Mouse (Mus musculus): ENCODE measurements around the gene Dctpp1. TPM values are rescaled to one million over a fixed set of nuclear protein-coding genes. Genes with fewer than 3 reads are reported as not detected.

The Dctpp1 gene
- polyA plus RNA-seq, 1 experiment from 2014 or later = 130 TPM

DNA sequence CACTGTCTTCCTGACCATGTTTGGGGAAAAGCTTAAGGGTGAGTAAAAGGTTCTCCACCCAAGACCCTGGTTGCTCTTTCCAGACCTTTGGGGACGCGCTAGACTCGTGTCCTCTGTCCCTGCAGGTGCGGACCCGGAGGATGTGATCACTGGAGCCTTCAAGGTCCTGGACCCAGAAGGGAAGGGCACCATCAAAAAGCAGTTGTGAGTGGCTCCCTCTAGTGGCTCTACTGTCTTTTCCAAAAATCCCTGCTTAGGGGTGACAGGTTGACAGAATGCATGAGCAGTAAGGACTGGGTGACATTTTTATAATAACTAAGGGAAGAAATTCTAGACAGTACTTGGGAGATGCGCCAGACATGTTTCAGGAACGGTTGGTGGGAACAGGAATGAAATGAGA is 47.0 kb downstream of the Dctpp1 start:
- ATAC-seq (ENCODE audit: low FRiP score, low read depth) = no peak
- H3K36me3 ChIP-seq = no peaks in the 10 kb centered on the region
- H3K9ac ChIP-seq = no peak overlapping the region
- no peaks in the 10 kb centered on the region for H3K9me3 ChIP-seq
- no peak overlapping the region for H3K27ac ChIP-seq
- no peak overlapping the region for H3K4me2 ChIP-seq (replicated peaks)
- WGBS = 38% methylated on average over 7 of the region's 7 CpGs
- H3K4me3 ChIP-seq = no peak overlapping the region
- 0 out of 2 replicates have a peak, but pooled peaks cover 13% of the 10 kb centered on the region for H3K27me3 ChIP-seq (replicated peaks)
- peaks cover 6% of the 10 kb centered on the region for H3K4me1 ChIP-seq

DNA sequence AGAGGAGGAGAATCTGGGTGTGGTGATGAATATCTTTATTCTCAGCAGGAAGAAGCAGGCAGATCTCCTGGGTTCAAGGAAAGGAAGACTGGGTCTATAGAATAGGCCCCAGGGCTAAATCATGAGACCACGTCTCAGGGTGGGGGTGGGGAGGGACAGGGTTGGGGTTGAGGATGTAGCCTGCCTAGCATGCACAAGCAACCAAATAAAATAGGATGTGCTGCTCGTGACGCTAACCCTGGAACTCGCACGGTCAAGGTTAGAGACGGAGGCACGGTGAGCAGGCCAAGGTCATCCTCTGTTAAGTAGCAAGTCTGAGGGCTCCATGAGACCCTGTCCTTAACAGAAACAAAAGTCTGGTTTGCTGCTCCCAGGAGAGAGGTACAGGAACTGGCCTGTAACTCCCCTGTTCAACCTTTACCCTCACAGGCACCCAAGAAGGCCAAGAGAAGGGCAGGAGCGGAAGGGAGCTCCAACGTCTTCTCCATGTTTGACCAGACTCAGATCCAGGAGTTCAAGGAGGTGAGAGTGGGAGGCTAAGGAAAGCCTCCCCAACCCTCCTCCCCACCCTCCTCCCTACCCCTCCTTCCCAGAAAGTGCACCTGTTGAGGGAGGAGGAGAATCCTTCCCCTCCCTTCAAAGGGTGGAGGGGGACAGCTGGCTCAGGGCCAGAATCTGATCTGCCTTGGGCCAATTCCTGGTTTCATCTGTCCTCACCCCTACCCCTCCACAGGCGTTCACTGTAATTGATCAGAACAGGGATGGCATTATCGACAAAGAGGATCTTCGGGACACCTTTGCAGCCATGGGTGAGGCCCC is 47.9 kb downstream of the Dctpp1 start:
- H3K4me1 ChIP-seq = peaks cover 6% of the 10 kb centered on the region
- H3K4me2 ChIP-seq (replicated peaks) = no peak overlapping the region
- 0 out of 2 replicates have a peak, but pooled peaks cover 13% of the 10 kb centered on the region for H3K27me3 ChIP-seq (replicated peaks)
- no peaks in the 10 kb centered on the region for H3K9me3 ChIP-seq
- ATAC-seq (ENCODE audit: low FRiP score, low read depth) = no peak
- 92% methylated on average over 12 of the region's 12 CpGs for WGBS
- H3K27ac ChIP-seq = no peak overlapping the region
- no peak overlapping the region for H3K4me3 ChIP-seq
- no peaks in the 10 kb centered on the region for H3K36me3 ChIP-seq
- H3K9ac ChIP-seq = no peak overlapping the region

GRCm38 (mm10) chr7:127211014-127211745 is 49.3 kb downstream of the Dctpp1 start:
- Histone ChIP-seq H3K36me3 (no peaks in the 10 kb centered on the region), H3K9me3 (no peaks in the 10 kb centered on the region), H3K4me3 (no peak overlapping the region), H3K4me2 (replicated peaks) (no peak overlapping the region), H3K27me3 (replicated peaks) (0 out of 2 replicates have a peak, but pooled peaks cover 13% of the 10 kb centered on the region), H3K9ac (no peak overlapping the region), H3K4me1 (peaks cover 18% of the 10 kb centered on the region), H3K27ac (no peak overlapping the region)
- ATAC-seq (ENCODE audit: low FRiP score, low read depth) = no peak
- WGBS = 75% methylated on average over 5 of the region's 5 CpGs

DNA sequence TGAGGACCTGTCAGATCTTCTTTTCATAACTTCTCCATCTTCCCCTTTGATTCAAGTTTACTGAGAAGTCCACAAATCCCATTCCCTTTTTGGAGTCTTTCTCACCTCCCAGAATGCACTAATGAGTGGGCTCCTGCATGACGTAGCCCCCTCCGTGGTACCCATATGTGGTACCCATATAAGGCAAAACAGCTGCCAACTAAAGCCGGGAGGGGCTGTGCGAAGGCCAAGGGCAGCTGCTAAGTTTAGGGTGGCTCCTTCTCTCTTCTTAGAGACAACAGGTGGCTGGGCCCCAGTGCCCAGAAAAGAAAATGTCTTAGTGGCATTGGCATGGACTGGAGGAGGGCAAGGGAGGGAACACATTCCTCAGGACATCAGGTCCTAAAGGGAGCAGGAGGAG is 50.2 kb downstream of the Dctpp1 start:
- Histone ChIP-seq H3K4me3 (no peak overlapping the region), H3K9ac (no peak overlapping the region), H3K27ac (no peak overlapping the region), H3K9me3 (no peaks in the 10 kb centered on the region), H3K27me3 (replicated peaks) (0 out of 2 replicates have a peak, but pooled peaks cover 13% of the 10 kb centered on the region), H3K4me1 (peaks cover 22% of the 10 kb centered on the region), H3K36me3 (no peaks in the 10 kb centered on the region), H3K4me2 (replicated peaks) (no peak overlapping the region)
- 92% methylated on average over 4 of the region's 4 CpGs for WGBS
- no peak for ATAC-seq (ENCODE audit: low FRiP score, low read depth)

- Histone ChIP-seq H3K27me3 (replicated peaks) (0 out of 2 replicates have a peak, but pooled peaks cover 13% of the 10 kb centered on the region), H3K4me3 (no peak overlapping the region), H3K9ac (no peak overlapping the region), H3K4me2 (replicated peaks) (peak overlapping the region; percentile 100; the same call in 1 of the 2 replicates), H3K27ac (no peak overlapping the region), H3K4me1 (peaks cover 26% of the 10 kb centered on the region), H3K9me3 (no peaks in the 10 kb centered on the region), H3K36me3 (peaks cover 3% of the 10 kb centered on the region; the same call in 1 of the 2 replicates)
- ATAC-seq (ENCODE audit: low FRiP score, low read depth) = no peak
- WGBS = 80% methylated on average over 5 of the region's 5 CpGs
Measured at GRCm38 (mm10) chr7:127209851-127210250, 50.7 kb downstream of the Dctpp1 start.

DNA sequence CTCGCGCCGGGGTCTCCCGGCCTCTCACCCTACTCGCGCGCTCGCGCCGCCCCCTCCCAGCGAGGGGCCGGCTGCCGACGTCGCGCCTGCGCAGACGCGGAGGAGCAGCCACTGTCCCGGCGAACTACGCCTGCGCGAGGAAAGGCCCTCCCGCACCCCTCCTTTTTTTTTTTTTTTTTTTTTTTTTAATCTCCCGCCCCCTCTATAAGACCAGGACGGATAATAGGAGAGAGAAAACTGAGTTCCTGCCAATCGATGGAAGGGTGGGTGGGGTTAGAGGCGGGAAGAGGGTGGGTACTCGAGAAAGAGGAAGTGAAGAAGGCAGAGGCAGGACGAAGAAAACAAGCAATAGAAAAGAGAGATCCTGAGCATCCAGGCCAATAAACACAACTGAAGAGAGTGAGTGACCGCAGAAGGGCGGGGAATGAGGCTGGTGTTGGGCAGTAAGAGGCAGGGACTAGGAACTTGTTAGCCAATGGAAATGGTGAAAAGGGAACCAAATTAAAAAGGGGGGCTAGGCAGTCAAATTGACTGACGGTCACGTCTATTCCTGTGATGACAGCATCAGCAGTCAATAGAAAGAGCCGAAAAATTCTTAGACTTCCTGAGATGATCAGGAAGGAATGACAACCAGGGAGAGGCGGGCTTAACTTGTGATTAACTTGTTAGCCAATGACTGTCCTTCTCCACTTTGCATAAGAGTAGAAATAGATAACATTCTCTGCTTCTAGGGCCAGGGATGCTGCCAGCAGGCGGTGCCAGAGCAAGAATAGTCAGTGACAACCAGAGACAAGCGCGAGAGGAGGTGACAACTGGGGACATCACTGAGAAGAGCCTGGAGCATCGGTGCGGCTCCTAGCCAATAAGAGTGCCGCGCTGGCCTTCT is 51.7 kb downstream of the Dctpp1 start, which contains the start of gene Mylpf:
TSS of gene Mylpf (plus strand) at position 338 of the 886 bp plus-strand sequence.
- Histone ChIP-seq H3K9ac (peak within 1 kb of the TSS; percentile 95), H3K4me2 (replicated peaks) (peak within 1 kb of the TSS; percentile 100), H3K4me1 (peaks cover 26% of the 10 kb centered on the region), H3K4me3 (peak within 1 kb of the TSS; percentile 96), H3K36me3 (peaks cover 3% of the 10 kb centered on the region; the same call in 1 of the 2 replicates), H3K27me3 (replicated peaks) (0 out of 2 replicates have a peak, but pooled peaks cover 4% of the 10 kb centered on the region), H3K9me3 (no peaks in the 10 kb centered on the region), H3K27ac (peak within 1 kb of the TSS; percentile 57)
- WGBS = 0% methylated on average over 44 of the region's 44 CpGs
- ATAC-seq (ENCODE audit: low FRiP score, low read depth) = peak; percentile 93

- WGBS = 1% methylated on average over 43 of the region's 44 CpGs
- ATAC-seq (ENCODE audit: low FRiP score, low read depth) = no peak
- Histone ChIP-seq H3K27me3 (replicated peaks) (0 out of 2 replicates have a peak, but pooled peaks cover 2% of the 10 kb centered on the region), H3K4me3 (peak within 1 kb of the TSS; percentile 96), H3K4me2 (replicated peaks) (peak within 1 kb of the TSS; percentile 100), H3K4me1 (peaks cover 26% of the 10 kb centered on the region), H3K9me3 (no peaks in the 10 kb centered on the region), H3K27ac (peak within 1 kb of the TSS; percentile 57), H3K36me3 (peaks cover 9% of the 10 kb centered on the region), H3K9ac (peak within 1 kb of the TSS; percentile 95)
Measured at GRCm38 (mm10) chr7:127208295-127208552, 52.3 kb downstream of the Dctpp1 start, which contains the start of gene Tbc1d10b. Gene Tbc1d10b (minus strand): TSS chr7:127208468.

GRCm38 (mm10) chr7:127207374-127208294 is 52.9 kb downstream of the Dctpp1 start:
- Histone ChIP-seq H3K36me3 (peaks cover 14% of the 10 kb centered on the region), H3K9me3 (no peaks in the 10 kb centered on the region), H3K4me1 (peaks cover 26% of the 10 kb centered on the region), H3K4me3 (peak overlapping the region; percentile 96), H3K4me2 (replicated peaks) (peak overlapping the region; percentile 100), H3K27me3 (replicated peaks) (0 out of 2 replicates have a peak, but pooled peaks cover under 1% of the 10 kb centered on the region), H3K27ac (peak overlapping the region; percentile 57), H3K9ac (peak overlapping the region; percentile 95)
- peak; percentile 32 for ATAC-seq (ENCODE audit: low FRiP score, low read depth)
- under 1% methylated on average over 52 of the region's 53 CpGs for WGBS

Other genes with a start within 250 kb of the Dctpp1 start
- 5.9 and 6.6 TPM in 2 replicates for gene Mvp, start 246.1 kb downstream of the Dctpp1 start, polyA plus RNA-seq (2016; fragmentation: Nextera tagmentation; extraction: Ambion mirVana)
- not detected in 2 replicates for gene Pagr1b, start 244.2 kb downstream of the Dctpp1 start, polyA plus RNA-seq (2016; fragmentation: Nextera tagmentation; extraction: Ambion mirVana)
- gene Pagr1a, start 243.4 kb downstream of the Dctpp1 start, polyA plus RNA-seq (2016; fragmentation: Nextera tagmentation; extraction: Ambion mirVana) = 63.1 and 80.4 TPM in 2 replicates
- 46.4 and 66.2 TPM in 2 replicates for gene Gm42742, start 239.6 kb downstream of the Dctpp1 start, polyA plus RNA-seq (2016; fragmentation: Nextera tagmentation; extraction: Ambion mirVana)
- gene Prrt2, start 239.5 kb downstream of the Dctpp1 start, polyA plus RNA-seq (2016; fragmentation: Nextera tagmentation; extraction: Ambion mirVana) = 5.3 and 6.2 TPM in 2 replicates
- 134 TPM in 2 replicates for gene Maz, start 233.7 kb downstream of the Dctpp1 start, polyA plus RNA-seq (2016; fragmentation: Nextera tagmentation; extraction: Ambion mirVana)
- 90.8 and 93.0 TPM in 2 replicates for gene Kif22, start 218.2 kb downstream of the Dctpp1 start, polyA plus RNA-seq (2016; fragmentation: Nextera tagmentation; extraction: Ambion mirVana)
- not detected in 2 replicates for gene Zg16, start 173.4 kb downstream of the Dctpp1 start, polyA plus RNA-seq (2016; fragmentation: Nextera tagmentation; extraction: Ambion mirVana)
- gene AI467606, start 169.3 kb downstream of the Dctpp1 start, polyA plus RNA-seq (2016; fragmentation: Nextera tagmentation; extraction: Ambion mirVana) = 0.88 and 1.2 TPM in 2 replicates
- gene Qprt, start 138.5 kb downstream of the Dctpp1 start, polyA plus RNA-seq (2016; fragmentation: Nextera tagmentation; extraction: Ambion mirVana) = 1.2 and 2.1 TPM in 2 replicates
- gene Spn, start 122.9 kb downstream of the Dctpp1 start, polyA plus RNA-seq (2016; fragmentation: Nextera tagmentation; extraction: Ambion mirVana) = 0.15 and 0.34 TPM in 2 replicates
- 86.4 and 97.3 TPM in 2 replicates for gene Cd2bp2, start 64.7 kb downstream of the Dctpp1 start, polyA plus RNA-seq (2016; fragmentation: Nextera tagmentation; extraction: Ambion mirVana)
- 43.4 and 45.6 TPM in 2 replicates for gene Tbc1d10b, start 52.2 kb downstream of the Dctpp1 start, polyA plus RNA-seq (2016; fragmentation: Nextera tagmentation; extraction: Ambion mirVana)
- gene Mylpf, start 51.8 kb downstream of the Dctpp1 start, polyA plus RNA-seq (2016; fragmentation: Nextera tagmentation; extraction: Ambion mirVana) = 54.2 and 72.8 TPM in 2 replicates
- gene Zfp553, start 27.6 kb downstream of the Dctpp1 start, polyA plus RNA-seq (2016; fragmentation: Nextera tagmentation; extraction: Ambion mirVana) = 67.6 and 68.9 TPM in 2 replicates
- gene Sept1, start 27.6 kb downstream of the Dctpp1 start, polyA plus RNA-seq (2016; fragmentation: Nextera tagmentation; extraction: Ambion mirVana) = 30.1 and 32.8 TPM in 2 replicates
- 58.1 and 61.9 TPM in 2 replicates for gene Zfp771, start 16.4 kb downstream of the Dctpp1 start, polyA plus RNA-seq (2016; fragmentation: Nextera tagmentation; extraction: Ambion mirVana)
- gene Sephs2, start 13.3 kb upstream of the Dctpp1 start, polyA plus RNA-seq (2016; fragmentation: Nextera tagmentation; extraction: Ambion mirVana) = 65.2 and 73.1 TPM in 2 replicates
- 1.3 and 2.0 TPM in 2 replicates for gene Itgal, start 35.6 kb upstream of the Dctpp1 start, polyA plus RNA-seq (2016; fragmentation: Nextera tagmentation; extraction: Ambion mirVana)
- gene Zfp768, start 84.9 kb upstream of the Dctpp1 start, polyA plus RNA-seq (2016; fragmentation: Nextera tagmentation; extraction: Ambion mirVana) = 20.8 and 21.3 TPM in 2 replicates
- gene Zfp747, start 115.3 kb upstream of the Dctpp1 start, polyA plus RNA-seq (2016; fragmentation: Nextera tagmentation; extraction: Ambion mirVana) = 7.2 and 8.3 TPM in 2 replicates
- 5.3 TPM in 2 replicates for gene 9130019O22Rik, start 126.5 kb upstream of the Dctpp1 start, polyA plus RNA-seq (2016; fragmentation: Nextera tagmentation; extraction: Ambion mirVana)
- gene E430018J23Rik, start 132.9 kb upstream of the Dctpp1 start, polyA plus RNA-seq (2016; fragmentation: Nextera tagmentation; extraction: Ambion mirVana) = 6.4 and 7.8 TPM in 2 replicates
- 5.7 and 6.8 TPM in 2 replicates for gene Zfp764, start 146.1 kb upstream of the Dctpp1 start, polyA plus RNA-seq (2016; fragmentation: Nextera tagmentation; extraction: Ambion mirVana)
- gene Zfp688, start 161.4 kb upstream of the Dctpp1 start, polyA plus RNA-seq (2016; fragmentation: Nextera tagmentation; extraction: Ambion mirVana) = 31.4 and 36.0 TPM in 2 replicates
- 17.4 and 20.3 TPM in 2 replicates for gene Zfp689, start 188.4 kb upstream of the Dctpp1 start, polyA plus RNA-seq (2016; fragmentation: Nextera tagmentation; extraction: Ambion mirVana)
- gene Prr14, start 198.9 kb upstream of the Dctpp1 start, polyA plus RNA-seq (2016; fragmentation: Nextera tagmentation; extraction: Ambion mirVana) = 56.1 and 63.5 TPM in 2 replicates
- 13.1 and 16.9 TPM in 2 replicates for gene Fbrs, start 218.5 kb upstream of the Dctpp1 start, polyA plus RNA-seq (2016; fragmentation: Nextera tagmentation; extraction: Ambion mirVana)

Data from neural tube, embryonic 12.5 days (tissue).